Mouse (Mus musculus) intestine, embryonic 15.5 days (tissue): ENCODE measurements at regions not wholly inside any gene's neighbourhood (a gene's known extent, or its start where the extent isn't known, plus 50 kb on each side); places are given as distances from the start of the nearest gene placed in this dataset.

Source experiments
- ATAC-seq: fragments of 200-750 bp; cut with Nextera tagmentation; 2 replicates; pipeline ENCODE4 v1.8.0; 2017; ENCODE audit warnings: moderate TSS enrichment, moderate library complexity
- H3K27ac ChIP-seq: fragments of 300-500 bp; sonication (generic); 2 replicates; pipeline ENCODE4 v1.5.1; 2015; ENCODE audit warnings: mild to moderate bottlenecking, inconsistent platforms
- H3K27me3 ChIP-seq: fragments of 300-500 bp; sonication (generic); replicated peaks from 2 replicates; pipeline ENCODE4 v1.6.1; 2015; ENCODE audit warnings: inconsistent platforms
- H3K36me3 ChIP-seq: fragments of 300-500 bp; sonication (generic); 2 replicates; pipeline ENCODE4 v1.6.1; 2015; ENCODE audit warnings: inconsistent platforms
- H3K4me1 ChIP-seq: fragments of 300-500 bp; sonication (generic); replicated peaks from 2 replicates; pipeline ENCODE4 v1.6.1; 2015; ENCODE audit warnings: inconsistent platforms
- H3K4me2 ChIP-seq: fragments of 300-500 bp; sonication (generic); replicated peaks from 2 replicates; pipeline ENCODE4 v1.6.1; 2015; ENCODE audit warnings: mild to moderate bottlenecking, inconsistent platforms
- H3K4me3 ChIP-seq: fragments of 300-500 bp; sonication (generic); replicated peaks from 2 replicates; pipeline ENCODE4 v1.5.1; 2015; ENCODE audit warnings: inconsistent platforms
- H3K9ac ChIP-seq: fragments of 300-500 bp; sonication (generic); 2 replicates; pipeline ENCODE4 v1.6.1; 2015; ENCODE audit warnings: inconsistent platforms
- H3K9me3 ChIP-seq: fragments of 300-500 bp; sonication (generic); 2 replicates; pipeline ENCODE4 v1.6.1; 2016; ENCODE audit warnings: inconsistent platforms
- WGBS: fragments of 180-500 bp; shearing (Covaris S2); methylation state at CpG from one replicate; pipeline ENCODE4 v1.1.7; 2015; 5-methylcytosine and 5-hydroxymethylcytosine counted together

DNA sequence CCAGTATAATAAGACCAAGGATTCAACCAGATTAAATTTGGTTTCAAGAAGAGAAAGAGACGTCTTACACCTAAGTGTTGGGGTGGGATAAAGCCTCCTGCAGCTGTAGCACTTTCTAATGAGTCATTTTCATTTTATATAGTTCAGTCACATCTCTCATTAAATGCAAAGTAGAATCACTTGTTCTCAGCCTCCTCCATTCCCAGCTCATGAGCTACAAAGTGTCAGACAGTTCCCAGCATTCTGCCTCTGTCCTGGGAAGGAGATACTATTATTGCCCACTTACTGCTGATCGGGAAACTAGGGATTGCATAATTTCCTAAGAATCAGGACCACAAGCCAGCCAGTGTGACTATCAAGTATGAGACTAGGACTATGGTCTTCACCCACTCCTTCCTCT is 158.9 kb downstream of the Tph2 start:
- ATAC-seq, result no peak
- 89% methylated on average over 2 of the region's 2 CpGs for WGBS

GRCm38 (mm10) chr10:115019443-115019842 is 165.4 kb downstream of the Tph2 start:
- WGBS, result 72% methylated on average over 9 of the region's 9 CpGs
- H3K9ac ChIP-seq, result no peak overlapping the region
- no peaks in the 10 kb centered on the region for H3K4me1 ChIP-seq
- ATAC-seq, result no peak
- no peaks in the 10 kb centered on the region for H3K9me3 ChIP-seq
- H3K36me3 ChIP-seq, result no peaks in the 10 kb centered on the region
- H3K4me2 ChIP-seq, result no peak overlapping the region
- H3K27ac ChIP-seq, result no peak overlapping the region
- no peaks in the 10 kb centered on the region for H3K27me3 ChIP-seq
- H3K4me3 ChIP-seq, result no peak overlapping the region

More for the DNA sequence above, 158.9 kb downstream of the Tph2 start:
- Histone ChIP-seq H3K9me3 (no peaks in the 10 kb centered on the region), H3K27me3 (no peaks in the 10 kb centered on the region), H3K4me2 (no peak overlapping the region), H3K9ac (no peak overlapping the region), H3K27ac (no peak overlapping the region), H3K4me3 (no peak overlapping the region), H3K36me3 (no peaks in the 10 kb centered on the region), H3K4me1 (no peaks in the 10 kb centered on the region)

DNA sequence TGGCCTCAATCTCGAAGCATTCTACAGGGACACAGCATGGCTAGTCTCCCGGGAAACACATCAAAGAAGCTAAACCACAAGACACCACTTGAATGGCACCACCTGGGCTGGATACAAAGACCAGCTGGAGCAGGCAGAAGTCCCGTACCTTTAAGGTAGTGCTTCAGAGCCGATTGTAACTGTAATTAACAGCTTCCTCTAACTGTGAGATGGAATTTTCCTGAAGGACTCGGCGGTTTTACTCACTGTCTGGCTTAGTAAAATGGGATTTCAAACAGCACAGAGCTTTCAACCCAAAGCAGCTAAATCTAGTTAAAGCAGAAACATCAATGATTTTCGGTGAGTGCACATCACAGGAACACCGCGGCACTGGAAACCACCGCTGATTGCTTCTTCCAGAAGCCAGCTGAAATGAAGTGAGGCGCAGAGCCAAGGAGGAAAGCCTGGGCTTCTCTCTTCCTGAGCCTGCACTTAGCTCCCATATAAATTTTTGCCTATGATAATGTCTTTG is 171.3 kb downstream of the Tph2 start:
- Histone ChIP-seq H3K4me2 (no peak overlapping the region), H3K36me3 (no peaks in the 10 kb centered on the region), H3K27me3 (no peaks in the 10 kb centered on the region), H3K4me1 (no peaks in the 10 kb centered on the region), H3K4me3 (no peak overlapping the region), H3K9me3 (no peaks in the 10 kb centered on the region), H3K9ac (no peak overlapping the region), H3K27ac (no peak overlapping the region)
- 35% methylated on average over 11 of the region's 11 CpGs for WGBS
- ATAC-seq, result no peak

GRCm38 (mm10) chr10:115012922-115013321 is 171.9 kb downstream of the Tph2 start:
- Histone ChIP-seq H3K4me2 (no peak overlapping the region), H3K36me3 (no peaks in the 10 kb centered on the region), H3K27me3 (no peaks in the 10 kb centered on the region), H3K27ac (no peak overlapping the region), H3K4me1 (no peaks in the 10 kb centered on the region), H3K4me3 (no peak overlapping the region), H3K9ac (no peak overlapping the region), H3K9me3 (no peaks in the 10 kb centered on the region)
- no peak for ATAC-seq
- 74% methylated on average over 6 of the region's 6 CpGs for WGBS

DNA sequence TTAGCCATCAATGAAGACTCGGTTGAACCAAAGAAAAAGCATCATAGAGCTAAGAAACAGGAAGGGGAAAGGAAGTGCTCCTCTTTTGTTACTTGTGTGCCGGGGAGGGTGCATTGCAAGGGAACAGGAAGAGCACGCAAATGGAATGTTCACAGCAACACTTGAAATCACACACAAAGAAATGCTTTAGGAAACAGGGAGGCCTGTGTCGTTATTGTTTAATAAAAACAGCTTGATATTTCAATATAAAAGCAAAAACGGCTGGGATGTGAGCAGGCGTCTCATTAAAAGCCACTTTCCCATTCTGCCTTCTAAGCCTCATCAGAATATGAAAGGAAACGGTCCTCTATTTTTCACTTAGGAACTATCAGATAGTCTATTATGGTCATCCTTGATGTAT is 172.5 kb downstream of the Tph2 start:
- Histone ChIP-seq H3K9ac (no peak overlapping the region), H3K36me3 (no peaks in the 10 kb centered on the region), H3K4me1 (no peaks in the 10 kb centered on the region), H3K4me3 (no peak overlapping the region), H3K4me2 (no peak overlapping the region), H3K27ac (no peak overlapping the region), H3K27me3 (no peaks in the 10 kb centered on the region), H3K9me3 (no peaks in the 10 kb centered on the region)
- WGBS, result 76% methylated on average over 7 of the region's 7 CpGs
- ATAC-seq, result no peak

DNA sequence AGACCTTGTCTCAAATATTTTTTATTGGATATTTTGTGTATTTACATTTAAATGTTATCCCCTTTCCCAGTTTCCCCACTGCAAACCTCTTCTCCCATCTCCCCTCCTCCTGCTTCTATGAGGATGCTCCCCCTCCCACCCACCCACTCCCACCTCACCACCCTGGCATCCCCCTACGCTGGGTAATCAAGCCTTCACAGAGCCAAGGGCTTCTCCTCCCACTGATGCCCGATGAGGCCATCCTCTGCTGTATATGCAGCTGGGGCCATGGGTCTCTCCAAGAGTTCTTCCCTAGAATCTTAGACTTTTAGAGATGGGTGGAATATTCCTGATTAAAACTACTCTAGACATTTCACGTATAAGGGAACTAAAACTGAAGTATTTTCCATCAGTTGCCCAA is 172.9 kb downstream of the Tph2 start:
- 78% methylated on average over 3 of the region's 3 CpGs for WGBS
- Histone ChIP-seq H3K9me3 (no peaks in the 10 kb centered on the region), H3K27me3 (no peaks in the 10 kb centered on the region), H3K9ac (no peak overlapping the region), H3K27ac (no peak overlapping the region), H3K36me3 (no peaks in the 10 kb centered on the region), H3K4me2 (no peak overlapping the region), H3K4me3 (no peak overlapping the region), H3K4me1 (no peaks in the 10 kb centered on the region)
- no peak for ATAC-seq

GRCm38 (mm10) chr10:114996400-114996799 is 188.4 kb downstream of the Tph2 start:
- Histone ChIP-seq H3K27ac (no peak overlapping the region), H3K4me3 (no peak overlapping the region), H3K4me2 (no peak overlapping the region), H3K36me3 (no peaks in the 10 kb centered on the region), H3K9ac (no peak overlapping the region), H3K4me1 (no peaks in the 10 kb centered on the region), H3K27me3 (no peaks in the 10 kb centered on the region), H3K9me3 (no peaks in the 10 kb centered on the region)
- peak; percentile 62; the same call in 1 of the 2 replicates for ATAC-seq
- WGBS, result 36% methylated on average over 3 of the region's 3 CpGs

GRCm38 (mm10) chr10:114995211-114995908 is 189.5 kb downstream of the Tph2 start:
- Histone ChIP-seq H3K36me3 (no peaks in the 10 kb centered on the region), H3K4me2 (no peak overlapping the region), H3K4me1 (no peaks in the 10 kb centered on the region), H3K9ac (no peak overlapping the region), H3K4me3 (no peak overlapping the region), H3K27me3 (no peaks in the 10 kb centered on the region), H3K27ac (no peak overlapping the region), H3K9me3 (no peaks in the 10 kb centered on the region)
- 25% methylated on average over 3 of the region's 3 CpGs for WGBS
- peak; percentile 94 for ATAC-seq

DNA sequence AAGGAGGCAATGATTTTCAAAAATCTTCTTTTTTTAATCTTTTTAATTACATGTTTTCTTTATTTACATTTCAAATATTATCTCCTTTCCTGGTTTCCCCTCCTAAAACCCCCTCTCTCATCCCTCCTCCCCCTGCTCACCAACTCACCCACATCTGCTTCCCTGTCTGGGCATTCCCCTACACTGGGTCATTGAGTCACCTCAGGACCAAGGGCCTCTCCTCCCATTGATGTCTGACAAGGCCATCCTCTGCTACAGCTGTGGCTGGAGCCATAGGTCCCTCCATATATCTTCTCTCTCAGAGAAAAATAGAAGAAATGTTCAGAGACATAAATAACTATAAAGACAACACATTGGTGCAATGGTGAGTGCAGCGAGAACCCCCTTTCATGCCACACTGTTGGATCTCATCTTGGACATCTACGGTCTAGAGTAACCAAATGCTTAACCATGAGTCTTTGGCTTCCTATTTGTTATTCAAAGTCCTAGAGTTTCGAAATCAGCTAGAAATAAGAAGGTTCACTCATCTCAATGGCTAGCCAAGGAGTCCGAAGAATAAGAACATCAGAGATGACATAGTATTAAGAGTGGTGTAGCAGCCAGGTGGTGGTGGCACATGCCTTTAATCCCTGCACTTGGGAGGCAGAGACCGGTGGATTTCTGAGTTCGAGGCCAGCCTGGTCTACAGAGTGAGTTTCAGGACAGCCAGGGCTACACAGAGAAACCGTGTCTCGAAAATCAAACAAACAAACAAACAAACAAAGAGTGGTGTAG is 186.5 kb upstream of the Trhde start:
- H3K4me1 ChIP-seq, result no peaks in the 10 kb centered on the region
- no peak overlapping the region for H3K9ac ChIP-seq
- H3K4me3 ChIP-seq, result no peak overlapping the region
- no peak overlapping the region for H3K4me2 ChIP-seq
- no peak overlapping the region for H3K27ac ChIP-seq
- ATAC-seq, result no peak
- no peaks in the 10 kb centered on the region for H3K9me3 ChIP-seq
- H3K27me3 ChIP-seq, result no peaks in the 10 kb centered on the region
- 92% methylated on average over 8 of the region's 8 CpGs for WGBS
- no peaks in the 10 kb centered on the region for H3K36me3 ChIP-seq

GRCm38 (mm10) chr10:114972364-114972763 is 170.3 kb upstream of the Trhde start:
- Histone ChIP-seq H3K27ac (no peak overlapping the region), H3K36me3 (no peaks in the 10 kb centered on the region), H3K27me3 (no peaks in the 10 kb centered on the region), H3K9ac (no peak overlapping the region), H3K4me2 (no peak overlapping the region), H3K4me3 (no peak overlapping the region), H3K9me3 (no peaks in the 10 kb centered on the region), H3K4me1 (no peaks in the 10 kb centered on the region)
- no peak for ATAC-seq
- 76% methylated on average over 2 of the region's 2 CpGs for WGBS

GRCm38 (mm10) chr10:114963656-114964055 is 161.5 kb upstream of the Trhde start:
- ATAC-seq, result no peak
- Histone ChIP-seq H3K4me1 (no peaks in the 10 kb centered on the region), H3K27ac (no peak overlapping the region), H3K27me3 (no peaks in the 10 kb centered on the region), H3K36me3 (no peaks in the 10 kb centered on the region), H3K4me3 (no peak overlapping the region), H3K9me3 (no peaks in the 10 kb centered on the region), H3K4me2 (no peak overlapping the region), H3K9ac (no peak overlapping the region)
- 67% methylated on average over 2 of the region's 2 CpGs for WGBS

GRCm38 (mm10) chr10:114957909-114958308 is 155.8 kb upstream of the Trhde start:
- no peak overlapping the region for H3K4me3 ChIP-seq
- ATAC-seq, result no peak
- no peaks in the 10 kb centered on the region for H3K36me3 ChIP-seq
- H3K27ac ChIP-seq, result no peak overlapping the region
- WGBS, result 45% methylated on average over 3 of the region's 3 CpGs
- H3K27me3 ChIP-seq, result no peaks in the 10 kb centered on the region
- H3K9ac ChIP-seq, result no peak overlapping the region
- no peaks in the 10 kb centered on the region for H3K4me1 ChIP-seq
- no peak overlapping the region for H3K4me2 ChIP-seq
- H3K9me3 ChIP-seq, result no peaks in the 10 kb centered on the region

DNA sequence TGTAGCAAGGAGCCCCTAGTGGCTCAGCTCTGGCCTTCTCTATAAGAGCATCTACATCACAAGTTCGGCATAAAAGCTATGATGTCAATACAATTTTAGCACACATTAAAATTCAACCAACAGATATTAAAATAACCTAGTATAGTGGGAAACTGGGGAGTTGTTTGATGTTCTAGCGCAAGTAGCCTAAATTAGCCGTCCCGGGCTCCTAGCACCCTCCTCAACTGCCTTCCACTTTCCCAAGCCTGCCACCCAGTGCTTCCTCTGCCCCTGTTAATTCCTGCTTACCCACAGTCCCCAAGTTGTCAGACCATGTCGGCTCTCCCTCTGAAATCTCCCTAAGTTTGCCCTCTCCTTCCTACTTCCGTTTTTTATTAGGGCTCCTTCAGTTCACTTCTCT is 154.2 kb upstream of the Trhde start:
- Histone ChIP-seq H3K9me3 (no peaks in the 10 kb centered on the region), H3K4me1 (no peaks in the 10 kb centered on the region), H3K4me3 (no peak overlapping the region), H3K27me3 (no peaks in the 10 kb centered on the region), H3K36me3 (no peaks in the 10 kb centered on the region), H3K9ac (no peak overlapping the region), H3K27ac (no peak overlapping the region), H3K4me2 (no peak overlapping the region)
- WGBS, result 74% methylated on average over 6 of the region's 6 CpGs
- ATAC-seq, result no peak
